Mouse (Mus musculus): ENCODE data around the gene Dynlt3. TPM values are rescaled to one million over a fixed set of nuclear protein-coding genes. Genes with fewer than 3 reads are reported as not detected.

Dynlt3 gene
- polyA plus RNA-seq (2015; fragmentation: Illumina TruSeq; extraction: RNeasy Lipid Tissue Mini Kit (QIAGEN cat#74804); ENCODE audit: insufficient read depth, low replicate concordance), result 84.2 TPM

DNA sequence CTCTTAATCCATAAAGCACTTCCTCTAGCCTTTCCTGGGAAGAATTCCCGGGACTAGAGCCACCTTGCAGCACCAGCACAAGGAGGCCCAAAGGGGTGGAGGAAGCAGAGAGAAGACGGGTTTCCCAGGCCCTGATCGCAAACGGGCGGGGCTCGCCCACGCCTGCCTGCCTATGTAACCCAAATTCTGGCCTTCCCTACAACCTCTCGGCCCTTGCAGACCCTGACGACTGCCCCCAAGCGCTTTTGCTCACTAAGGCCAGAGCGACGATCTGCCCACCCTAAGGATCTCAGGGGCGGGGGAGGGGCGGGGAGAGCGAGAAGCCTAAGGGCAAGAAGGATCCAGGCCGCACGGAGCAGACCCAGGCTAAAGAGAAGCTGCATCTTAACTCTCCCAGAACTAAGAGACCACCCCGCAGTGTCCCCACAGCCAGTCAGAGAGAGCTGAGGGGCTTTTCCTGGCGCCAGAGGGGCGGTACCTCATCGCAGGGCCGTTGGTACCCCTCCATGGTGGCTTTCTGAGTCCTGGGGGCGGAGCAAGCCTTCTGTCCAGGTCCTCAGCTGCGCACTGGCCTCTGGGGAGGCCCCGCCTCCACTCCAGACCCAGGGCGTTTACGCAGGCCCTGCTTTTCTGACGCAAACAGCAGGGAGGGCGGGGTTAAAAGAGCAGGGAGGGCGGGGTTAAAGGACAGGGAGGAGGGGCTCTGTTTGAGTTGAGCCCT, at the start of gene Dynlt3:
Dynlt3 (minus strand) TSS at position 613 of the 721 bp plus-strand sequence.

Other genes with a start within 250 kb of the Dynlt3 start
- 192 TPM for gene Cybb, start 175.2 kb downstream of the Dynlt3 start, polyA plus RNA-seq (2015; fragmentation: Illumina TruSeq; extraction: RNeasy Lipid Tissue Mini Kit (QIAGEN cat#74804); ENCODE audit: insufficient read depth, low replicate concordance)
- gene H2al1o, start 90.6 kb downstream of the Dynlt3 start, polyA plus RNA-seq (2015; fragmentation: Illumina TruSeq; extraction: RNeasy Lipid Tissue Mini Kit (QIAGEN cat#74804); ENCODE audit: insufficient read depth, low replicate concordance), result not detected
- not detected for gene Hypm, start 183.9 kb upstream of the Dynlt3 start, polyA plus RNA-seq (2015; fragmentation: Illumina TruSeq; extraction: RNeasy Lipid Tissue Mini Kit (QIAGEN cat#74804); ENCODE audit: insufficient read depth, low replicate concordance)
- gene H2al3, start 186.7 kb upstream of the Dynlt3 start, polyA plus RNA-seq (2015; fragmentation: Illumina TruSeq; extraction: RNeasy Lipid Tissue Mini Kit (QIAGEN cat#74804); ENCODE audit: insufficient read depth, low replicate concordance), result not detected
- gene Sytl5, start 222.6 kb upstream of the Dynlt3 start, polyA plus RNA-seq (2015; fragmentation: Illumina TruSeq; extraction: RNeasy Lipid Tissue Mini Kit (QIAGEN cat#74804); ENCODE audit: insufficient read depth, low replicate concordance), result not detected